In genomic region chr13:104037531-104038290, GRCm38 (mm10) we compare ENCODE assay signal across 9 mouse cellular contexts.
DNase-seq lines count a peak whose midpoint lies in the region; ATAC-seq lines count a peak whose summit lies in the region.
"Had no signal": no experiment of that assay in that cellular context is flagged by ENCODE, and none has a peak within 500 bp of the region (broad histone marks: within the 10 kb centered on the region; RNA-seq: fewer than 3 reads in every experiment).

No protein-coding gene starts in this region.

- H3K4me3 ChIP-seq in forebrain, embryonic 10.5 days: no peak overlapping the region
- H3K4me3 ChIP-seq in forebrain, embryonic 11.5 days (ENCODE audit: low read depth, low read length): no peak overlapping the region
- H3K4me3 ChIP-seq in intestine, embryonic 14.5 days (ENCODE audit: low read depth, low read length): no peak overlapping the region
- H3K4me3 ChIP-seq in lung, embryonic 15.5 days: no peak overlapping the region

- H3K9me3 ChIP-seq in forebrain, embryonic 10.5 days: no peaks in the 10 kb centered on the region
- H3K9me3 ChIP-seq in forebrain, embryonic 11.5 days (ENCODE audit: control insufficient read depth, low read length): no peaks in the 10 kb centered on the region
- H3K9me3 ChIP-seq in intestine, embryonic 14.5 days (ENCODE audit: control insufficient read depth, low read length): no peaks in the 10 kb centered on the region
- H3K9me3 ChIP-seq in lung, embryonic 15.5 days: no peaks in the 10 kb centered on the region

- no peak overlapping the region for H3K9ac ChIP-seq in forebrain, embryonic 11.5 days (ENCODE audit: low read length)
- H3K9ac ChIP-seq in intestine, embryonic 14.5 days (ENCODE audit: low read length): no peak overlapping the region
- H3K9ac ChIP-seq in lung, embryonic 15.5 days: no peak overlapping the region

- H3K27me3 ChIP-seq in forebrain, embryonic 10.5 days (ENCODE audit: poor library complexity, severe bottlenecking): no peaks in the 10 kb centered on the region
- H3K27me3 ChIP-seq in forebrain, embryonic 11.5 days (ENCODE audit: control insufficient read depth, insufficient read depth, low read length): no peaks in the 10 kb centered on the region
- no peaks in the 10 kb centered on the region for H3K27me3 ChIP-seq in intestine, embryonic 14.5 days (replicated peaks; ENCODE audit: control insufficient read depth, insufficient read depth, low read length)
- H3K27me3 ChIP-seq in lung, embryonic 15.5 days: no peaks in the 10 kb centered on the region

- WGBS in forebrain, embryonic 10.5 days: 65% methylated on average over 9 of the region's 9 CpGs
- WGBS in forebrain, embryonic 11.5 days: 74% methylated on average over 9 of the region's 9 CpGs
- 23% methylated on average over 9 of the region's 9 CpGs for WGBS in intestine, embryonic 14.5 days
- 17% methylated on average over 9 of the region's 9 CpGs for WGBS in lung, embryonic 15.5 days

- H3K27ac ChIP-seq in forebrain, embryonic 10.5 days: peak overlapping the region; percentile 60
- H3K27ac ChIP-seq in forebrain, embryonic 11.5 days (ENCODE audit: low read depth, low read length): no peak overlapping the region
- peak overlapping the region; percentile 78 for H3K27ac ChIP-seq in intestine, embryonic 14.5 days (ENCODE audit: low read depth)
- peak overlapping the region; percentile 87 for H3K27ac ChIP-seq in lung, embryonic 15.5 days

- H3K4me2 ChIP-seq in forebrain, embryonic 11.5 days (ENCODE audit: low read depth, low read length, severe bottlenecking): no peak overlapping the region
- H3K4me2 ChIP-seq in intestine, embryonic 14.5 days (ENCODE audit: low read length): peak overlapping the region; percentile 31
- peak overlapping the region; percentile 38 for H3K4me2 ChIP-seq in lung, embryonic 15.5 days

- intact Hi-C loops in heart, postnatal 25 days (cut with DNase I): loop anchor here (5.0 kb wide), 1 partner anchor 180 kb away; no protein-coding TSS in a partner anchor

- no peak for ATAC-seq in forebrain, embryonic 11.5 days (replicated peaks; ENCODE audit: low FRiP score)
- ATAC-seq in intestine, embryonic 14.5 days (replicated peaks; ENCODE audit: low FRiP score, low TSS enrichment, low read depth): peak; percentile 41; the same call in 1 of the 2 replicates
- ATAC-seq in lung, embryonic 15.5 days (ENCODE audit: borderline replicate concordance, extremely low read depth, low FRiP score, low TSS enrichment): peak; percentile 88

- H3K36me3 ChIP-seq in forebrain, embryonic 10.5 days (replicated peaks): 0 out of 2 replicates have a peak, but pooled peaks cover 1% of the 10 kb centered on the region
- H3K36me3 ChIP-seq in forebrain, embryonic 11.5 days (ENCODE audit: control insufficient read depth, insufficient read depth, low read length): no peaks in the 10 kb centered on the region
- H3K36me3 ChIP-seq in intestine, embryonic 14.5 days (ENCODE audit: control insufficient read depth, insufficient read depth, low read length): no peaks in the 10 kb centered on the region
- H3K36me3 ChIP-seq in lung, embryonic 15.5 days: no peaks in the 10 kb centered on the region

- DNase-seq in forebrain, embryonic 10.5 days (ENCODE audit: extremely low spot score, low spot score): no peak
- no peak for DNase-seq in forebrain, embryonic 11.5 days (ENCODE audit: low spot score)
- DNase-seq in 3T3-L1 (ENCODE audit: low read depth, low spot score): peak; percentile 92
- DNase-seq in intestine, embryonic 14.5 days (ENCODE audit: low spot score): peak; percentile 64
- DNase-seq in right cerebral cortex, postnatal 4 days: no peak
- DNase-seq in heart, postnatal 25 days (ENCODE audit: low spot score): no peak
- DNase-seq in thymus, postnatal 36 days: no peak
- DNase-seq: B cell, adult 2 months had no signal

- H3K4me1 ChIP-seq in forebrain, embryonic 10.5 days: peaks cover 33% of the 10 kb centered on the region
- peaks cover 2% of the 10 kb centered on the region; the same call in 1 of the 2 replicates for H3K4me1 ChIP-seq in forebrain, embryonic 11.5 days (replicated peaks; ENCODE audit: control insufficient read depth, insufficient read depth, low read length)
- H3K4me1 ChIP-seq in intestine, embryonic 14.5 days (replicated peaks; ENCODE audit: control insufficient read depth, insufficient read depth, low read length): peaks cover 47% of the 10 kb centered on the region
- peaks cover 67% of the 10 kb centered on the region for H3K4me1 ChIP-seq in lung, embryonic 15.5 days

Comparison
In these comparisons a context has a peak if more than half of its experiments do, and no peak if none do; other contexts are left out.
1. DNase-seq: peak in 3T3-L1 (single experiment) and intestine, embryonic 14.5 days (single experiment); none in forebrain, embryonic 10.5 days (single experiment), forebrain, embryonic 11.5 days (single experiment), right cerebral cortex, postnatal 4 days (single experiment), heart, postnatal 25 days (single experiment) and thymus, postnatal 36 days (0 of 2).